Mouse (Mus musculus) adrenal gland, postnatal 4 days (tissue): Measurements from ENCODE around the gene Ctdspl. TPM values are rescaled to one million over a fixed set of nuclear protein-coding genes. Genes with fewer than 3 reads are reported as not detected.

Experiments
- DNase-seq, 2 experiments: peaks; one replicate each; pipeline ENCODE4 v3.0.0; 2021 to 2022; ENCODE audit warnings: low spot score in 2 of 2, mixed read lengths in 2 of 2
- total RNA-seq, 2 experiments: library from RNA; stranded (reverse); gene quantifications; 2 replicates each; pipeline ENCODE4 v1.2.3; 2021

Ctdspl gene
- total RNA-seq, 2 experiments from 2014 or later = 32.5 to 37.4 TPM

- DNase-seq = no peak
Observed at GRCm38 (mm10) chr9:118944388-118944787, 18.1 kb downstream of the Ctdspl start.

- no peak for DNase-seq
Observed at GRCm38 (mm10) chr9:118948486-118948885, 22.2 kb downstream of the Ctdspl start.

GRCm38 (mm10) chr9:118949124-118949523 is 22.9 kb downstream of the Ctdspl start:
- DNase-seq = no peak

- DNase-seq = no peak
Observed at GRCm38 (mm10) chr9:118949654-118950053, 23.4 kb downstream of the Ctdspl start.

GRCm38 (mm10) chr9:118950061-118950460 is 23.8 kb downstream of the Ctdspl start:
- no peak for DNase-seq

- DNase-seq = no peak
Observed at GRCm38 (mm10) chr9:118950751-118951150, 24.5 kb downstream of the Ctdspl start.

- no peak for DNase-seq
Observed at GRCm38 (mm10) chr9:118951381-118951780, 25.1 kb downstream of the Ctdspl start.

GRCm38 (mm10) chr9:118952180-118952579 is 25.9 kb downstream of the Ctdspl start:
- DNase-seq = no peak

GRCm38 (mm10) chr9:118953465-118954194 is 27.4 kb downstream of the Ctdspl start:
- DNase-seq = no peak

- no peak for DNase-seq
Observed at GRCm38 (mm10) chr9:118958802-118959201, 32.5 kb downstream of the Ctdspl start.

- no peak for DNase-seq
Observed at GRCm38 (mm10) chr9:118960415-118961091, 34.3 kb downstream of the Ctdspl start.

GRCm38 (mm10) chr9:118963149-118963548 is 36.9 kb downstream of the Ctdspl start:
- DNase-seq = no peak

- no peak for DNase-seq
Observed at GRCm38 (mm10) chr9:118964263-118965034, 38.2 kb downstream of the Ctdspl start.

- no peak for DNase-seq
Observed at GRCm38 (mm10) chr9:118969810-118970209, 43.6 kb downstream of the Ctdspl start.

GRCm38 (mm10) chr9:118973028-118973427 is 46.8 kb downstream of the Ctdspl start:
- no peak for DNase-seq

GRCm38 (mm10) chr9:118973566-118973965 is 47.3 kb downstream of the Ctdspl start:
- no peak for DNase-seq

GRCm38 (mm10) chr9:118974148-118974547 is 47.9 kb downstream of the Ctdspl start:
- no peak for DNase-seq

- DNase-seq = no peak
Observed at GRCm38 (mm10) chr9:118975211-118975671, 49.0 kb downstream of the Ctdspl start.

- DNase-seq = no peak
Observed at GRCm38 (mm10) chr9:118975758-118976157, 49.5 kb downstream of the Ctdspl start.

GRCm38 (mm10) chr9:118976561-118976960 is 50.3 kb downstream of the Ctdspl start:
- DNase-seq = no peak

GRCm38 (mm10) chr9:118977425-118977824 is 51.2 kb downstream of the Ctdspl start:
- DNase-seq = no peak

GRCm38 (mm10) chr9:118980411-118980823 is 54.2 kb downstream of the Ctdspl start:
- no peak for DNase-seq
